In the genomic region with DNA sequence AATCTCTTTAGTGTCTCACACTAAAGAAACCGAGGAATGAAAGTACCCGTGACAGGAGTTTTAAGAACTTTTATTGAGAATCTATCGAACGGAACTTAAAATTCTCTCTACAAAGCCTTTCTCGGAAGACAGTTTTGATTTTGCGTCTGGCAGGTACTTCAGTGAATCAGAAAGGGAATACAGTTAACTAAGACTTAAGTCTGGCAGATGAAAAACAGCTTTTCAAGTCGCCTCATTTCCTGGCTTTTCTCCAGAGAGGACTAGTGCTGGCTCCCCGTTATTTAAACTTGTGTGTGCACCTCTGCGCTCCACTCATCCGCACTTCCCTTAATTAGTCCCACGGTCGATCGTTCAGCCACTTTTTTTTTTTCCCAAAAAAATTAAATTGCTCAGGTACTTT, we compare ENCODE assay signal across 8 mouse cellular contexts. TPM values are rescaled to one million over a fixed set of nuclear protein-coding genes. Genes with fewer than 3 reads are reported as not detected.
DNase-seq lines count a peak whose midpoint lies in the region; ATAC-seq lines count a peak whose summit lies in the region.

No protein-coding gene starts in this region.

- peak overlapping the region; percentile 71 for H3K4me3 ChIP-seq in lung, embryonic 16.5 days (ENCODE audit: low read length)
- H3K4me3 ChIP-seq in hindbrain, embryonic 13.5 days, result peak overlapping the region; percentile 84
- H3K4me3 ChIP-seq in midbrain, embryonic 10.5 days, result peak overlapping the region; percentile 79

- no peak overlapping the region for H3K27ac ChIP-seq in lung, embryonic 16.5 days (ENCODE audit: low read length)
- H3K27ac ChIP-seq in hindbrain, embryonic 13.5 days, result peak overlapping the region; percentile 93
- peak overlapping the region; percentile 100 for H3K27ac ChIP-seq in midbrain, embryonic 10.5 days (replicated peaks)

- no peak for ATAC-seq in CD4-positive, CD25-positive, alpha-beta regulatory T cell, adult 4 months
- no peak for ATAC-seq in lung, embryonic 16.5 days (ENCODE audit: low read depth)
- ATAC-seq in hindbrain, embryonic 13.5 days (ENCODE audit: low FRiP score), result no peak

- peak; percentile 40 for DNase-seq in CD4-positive, CD25-positive, alpha-beta regulatory T cell, adult 2 months (ENCODE audit: low read depth, low spot score)
- no peak for DNase-seq in lung, adult 18-20 months
- peak; percentile 34 for DNase-seq in midbrain, embryonic 10.5 days (ENCODE audit: low spot score)
- no peak for DNase-seq in ovary, adult 18-20 months (ENCODE audit: low spot score)
- no peak for DNase-seq in gastrocnemius, postnatal 14 days

- H3K4me2 ChIP-seq in lung, embryonic 16.5 days (ENCODE audit: low read depth, low read length), result peak overlapping the region; percentile 99
- peak overlapping the region; percentile 86 for H3K4me2 ChIP-seq in hindbrain, embryonic 13.5 days

- H3K4me1 ChIP-seq in lung, embryonic 16.5 days (replicated peaks; ENCODE audit: control insufficient read depth, insufficient read depth, low read length), result no peaks in the 10 kb centered on the region
- H3K4me1 ChIP-seq in hindbrain, embryonic 13.5 days (replicated peaks), result peaks cover 32% of the 10 kb centered on the region
- peaks cover 50% of the 10 kb centered on the region for H3K4me1 ChIP-seq in midbrain, embryonic 10.5 days

- intact Hi-C loops in gastrocnemius, postnatal 14 days (cut with DNase I; ENCODE audit: low total_unique reads), result no loop called here

- H3K9ac ChIP-seq in lung, embryonic 16.5 days (ENCODE audit: low read length), result peak overlapping the region; percentile 69; the same call in 1 of the 2 replicates
- peak overlapping the region; percentile 95 for H3K9ac ChIP-seq in hindbrain, embryonic 13.5 days

- no peaks in the 10 kb centered on the region for H3K36me3 ChIP-seq in lung, embryonic 16.5 days (ENCODE audit: control insufficient read depth, insufficient read depth, low read length)
- no peaks in the 10 kb centered on the region for H3K36me3 ChIP-seq in hindbrain, embryonic 13.5 days
- no peaks in the 10 kb centered on the region for H3K36me3 ChIP-seq in midbrain, embryonic 10.5 days

- whole genome bisulfite sequencing in lung, embryonic 16.5 days, result 3% methylated on average over 13 of the region's 13 CpGs
- WGBS in hindbrain, embryonic 13.5 days, result under 1% methylated on average over 13 of the region's 13 CpGs
- whole genome bisulfite sequencing in midbrain, embryonic 10.5 days, result under 1% methylated on average over 13 of the region's 13 CpGs

- peaks cover 13% of the 10 kb centered on the region for H3K27me3 ChIP-seq in lung, embryonic 16.5 days (ENCODE audit: control insufficient read depth, insufficient read depth, low read depth, low read length)
- H3K27me3 ChIP-seq in hindbrain, embryonic 13.5 days, result 0 out of 2 replicates have a peak, but pooled peaks cover 5% of the 10 kb centered on the region
- peaks cover 13% of the 10 kb centered on the region; the same call in 1 of the 2 replicates for H3K27me3 ChIP-seq in midbrain, embryonic 10.5 days (ENCODE audit: low read depth, poor library complexity, severe bottlenecking)

- 0 out of 2 replicates have a peak, but pooled peaks cover 2% of the 10 kb centered on the region for H3K9me3 ChIP-seq in lung, embryonic 16.5 days (ENCODE audit: control insufficient read depth, low read length)
- no peaks in the 10 kb centered on the region for H3K9me3 ChIP-seq in hindbrain, embryonic 13.5 days
- no peaks in the 10 kb centered on the region for H3K9me3 ChIP-seq in midbrain, embryonic 10.5 days (replicated peaks)

RNA-seq across cellular contexts. Expression of gene Rragd, which starts 1.4 kb away (rescaled TPM):
- polyA plus RNA-seq in CD4-positive, CD25-positive, alpha-beta regulatory T cell, adult 4 months (2017; shearing (Covaris generic)), result 1 to 10 TPM; 4.7 to 6.2 TPM
- polyA plus RNA-seq in lung, embryonic 16.5 days (2015; fragmentation: Nextera tagmentation; extraction: Ambion mirVana), result 2.6 and 2.9 TPM in 2 replicates
- polyA plus RNA-seq in hindbrain, embryonic 13.5 days (2015; fragmentation: Nextera tagmentation; extraction: Ambion mirVana), result 30.6 and 36.2 TPM in 2 replicates
- polyA plus RNA-seq in midbrain, embryonic 10.5 days (2016; fragmentation: Nextera tagmentation; extraction: Ambion mirVana), result 28.4 and 29.0 TPM in 2 replicates
- total RNA-seq in gastrocnemius, postnatal 14 days (2021), result 10 to 100 TPM; 84.1 to 84.5 TPM

RNA-seq across cellular contexts. Expression of gene Ankrd6, which starts 33.6 kb away (rescaled TPM):
- 1 to 10 TPM; 2.2 TPM for polyA plus RNA-seq in CD4-positive, CD25-positive, alpha-beta regulatory T cell, adult 4 months (2017; shearing (Covaris generic))
- 2.6 and 3.6 TPM in 2 replicates for polyA plus RNA-seq in lung, embryonic 16.5 days (2015; fragmentation: Nextera tagmentation; extraction: Ambion mirVana)
- polyA plus RNA-seq in hindbrain, embryonic 13.5 days (2015; fragmentation: Nextera tagmentation; extraction: Ambion mirVana), result 19.0 and 22.4 TPM in 2 replicates
- 23.7 and 32.0 TPM in 2 replicates for polyA plus RNA-seq in midbrain, embryonic 10.5 days (2016; fragmentation: Nextera tagmentation; extraction: Ambion mirVana)
- total RNA-seq in gastrocnemius, postnatal 14 days (2021), result 1 to 10 TPM; 2.3 TPM

RNA-seq across cellular contexts. Expression of gene Ube2j1, which starts 47.0 kb away (rescaled TPM):
- 10 to 100 TPM; 35.2 to 37.1 TPM for polyA plus RNA-seq in CD4-positive, CD25-positive, alpha-beta regulatory T cell, adult 4 months (2017; shearing (Covaris generic))
- 48.2 and 50.1 TPM in 2 replicates for polyA plus RNA-seq in lung, embryonic 16.5 days (2015; fragmentation: Nextera tagmentation; extraction: Ambion mirVana)
- polyA plus RNA-seq in hindbrain, embryonic 13.5 days (2015; fragmentation: Nextera tagmentation; extraction: Ambion mirVana), result 56.2 and 60.5 TPM in 2 replicates
- 46.5 and 49.5 TPM in 2 replicates for polyA plus RNA-seq in midbrain, embryonic 10.5 days (2016; fragmentation: Nextera tagmentation; extraction: Ambion mirVana)
- total RNA-seq in gastrocnemius, postnatal 14 days (2021), result 10 to 100 TPM; 51.1 to 56.2 TPM

Comparison
In these comparisons a context has a peak if more than half of its experiments do, and no peak if none do; other contexts are left out.
1. DNase-seq: peak in CD4-positive, CD25-positive, alpha-beta regulatory T cell, adult 2 months (single experiment) and midbrain, embryonic 10.5 days (single experiment); none in lung, adult 18-20 months (0 of 2), ovary, adult 18-20 months (single experiment) and gastrocnemius, postnatal 14 days (single experiment).
2. Peak in every context shown above with its lines, with median percentiles within 50 percentile points of each other: H3K4me3 ChIP-seq.